Mouse (Mus musculus) CH12.LX (cell line): ENCODE measurements around the gene Hist1h2ae. TPM values are rescaled to one million over a fixed set of nuclear protein-coding genes. Genes with fewer than 3 reads are reported as not detected.

Experiments
- DNase-seq: peaks from one replicate; pipeline ENCODE4 v3.0.0-alpha.2; 2013; ENCODE audit errors: extremely low read depth
- H3K27ac ChIP-seq: 2 replicates; pipeline ENCODE4 v1.5.1; 2012; ENCODE audit warnings: low read depth, mild to moderate bottlenecking, control low read depth, moderate library complexity; ENCODE audit not compliant: insufficient read depth
- H3K27me3 ChIP-seq: replicated peaks from 2 replicates; pipeline ENCODE3; 2012; ENCODE audit warnings: inconsistent platforms
- H3K36me3 ChIP-seq, 2 experiments: replicated peaks in 1 of 2; 2 replicates each; pipeline versions ENCODE3 to v1.6.1; 2012; ENCODE audit warnings: inconsistent platforms in 1 of 2, low read length in 1 of 2, mild to moderate bottlenecking in 1 of 2, mixed read lengths in 1 of 2, moderate library complexity in 1 of 2; ENCODE audit not compliant: control insufficient read depth in 1 of 2, insufficient read depth in 1 of 2
- H3K4me1 ChIP-seq, 2 experiments: 2 replicates each; pipeline ENCODE4 v1.6.1; 2012; ENCODE audit warnings: inconsistent platforms in 1 of 2, moderate library complexity in 1 of 2; ENCODE audit not compliant: insufficient read depth in 2 of 2, control insufficient read depth in 1 of 2
- H3K4me2 ChIP-seq: 2 replicates; pipeline ENCODE4 v1.6.1; 2012; ENCODE audit warnings: low read depth, mild to moderate bottlenecking, control low read depth; ENCODE audit not compliant: poor library complexity, insufficient read depth, severe bottlenecking
- H3K4me3 ChIP-seq, 3 experiments: fragments of 150-350 bp in 1 of 3; sonication (generic) in 1 of 3; replicated peaks in 1 of 3; 2 replicates each; pipeline versions ENCODE3 to v1.5.1; 2011 to 2012; ENCODE audit warnings: low read depth in 2 of 3, low read length in 2 of 3, mild to moderate bottlenecking in 2 of 3, moderate library complexity in 2 of 3, control low read depth in 1 of 3, improper control_type of control experiment in 1 of 3, inconsistent platforms in 1 of 3, mixed read lengths in 1 of 3; ENCODE audit not compliant: poor library complexity in 1 of 3
- H3K79me2 ChIP-seq: replicated peaks from 2 replicates; pipeline ENCODE4 v1.6.1; 2012; ENCODE audit warnings: mild to moderate bottlenecking, moderate library complexity; ENCODE audit not compliant: control insufficient read depth, poor library complexity, insufficient read depth, severe bottlenecking; ENCODE audit errors: extremely low read depth
- H3K9ac ChIP-seq: 2 replicates; pipeline ENCODE4 v1.6.1; 2012; ENCODE audit warnings: low read depth, mild to moderate bottlenecking, control low read depth, moderate library complexity; ENCODE audit not compliant: insufficient read depth
- H3K9me3 ChIP-seq: replicated peaks from 2 replicates; pipeline ENCODE3; 2012; ENCODE audit warnings: low read length, inconsistent platforms, mixed read lengths
- BHLHE40 ChIP-seq: IDR thresholded peaks from 2 replicates; pipeline ENCODE4 v1.6.1; 2011; ENCODE audit warnings: mild to moderate bottlenecking, low read depth, low read length, improper control_type of control experiment
- CHD1 ChIP-seq: IDR thresholded peaks from 2 replicates; pipeline ENCODE4 v1.6.1; 2012; ENCODE audit warnings: low read depth, low read length, improper control_type of control experiment, inconsistent platforms
- CHD2 ChIP-seq: IDR thresholded peaks from 2 replicates; pipeline ENCODE4 v1.6.1; 2011; ENCODE audit warnings: low read length, improper control_type of control experiment
- CTCF ChIP-seq, 2 experiments: IDR thresholded peaks in 1 of 2; conservative IDR thresholded peaks in 1 of 2; 2 replicates each; pipeline ENCODE4 v1.5.1; 2011 to 2012; ENCODE audit warnings: low read depth in 2 of 2, low read length in 2 of 2, improper control_type of control experiment in 1 of 2, inconsistent platforms in 1 of 2, mild to moderate bottlenecking in 1 of 2, moderate library complexity in 1 of 2
- E2F4 ChIP-seq: IDR thresholded peaks from 2 replicates; pipeline ENCODE4 v1.6.1; 2011; ENCODE audit warnings: low read depth, low read length, improper control_type of control experiment; ENCODE audit not compliant: insufficient replicate concordance
- ELF1 ChIP-seq: IDR thresholded peaks from 2 replicates; pipeline ENCODE4 v1.6.1; 2014; ENCODE audit warnings: low read depth, mild to moderate bottlenecking, inconsistent platforms, low read length, improper control_type of control experiment
- EP300 ChIP-seq: IDR thresholded peaks from 2 replicates; pipeline ENCODE4 v1.6.1; 2011; ENCODE audit warnings: low read length, improper control_type of control experiment
- ETS1 ChIP-seq: conservative IDR thresholded peaks from 2 replicates; pipeline ENCODE4 v1.6.1; 2012; ENCODE audit warnings: low read depth, mild to moderate bottlenecking, inconsistent platforms, low read length, improper control_type of control experiment, moderate library complexity
- GABPA ChIP-seq: IDR thresholded peaks from 2 replicates; pipeline ENCODE4 v1.6.1; 2012; ENCODE audit warnings: low read depth, low read length, improper control_type of control experiment, inconsistent platforms; ENCODE audit not compliant: insufficient replicate concordance
- HCFC1 ChIP-seq: IDR thresholded peaks from 2 replicates; pipeline ENCODE4 v1.6.1; 2012; ENCODE audit warnings: low read depth, mild to moderate bottlenecking, inconsistent platforms, low read length, improper control_type of control experiment
- IRF4 ChIP-seq: IDR thresholded peaks from 2 replicates; pipeline ENCODE4 v1.6.1; 2014; ENCODE audit warnings: low read depth, mild to moderate bottlenecking, inconsistent platforms, low read length, improper control_type of control experiment
- JUN ChIP-seq: IDR thresholded peaks from 2 replicates; pipeline ENCODE4 v1.6.1; 2011; ENCODE audit warnings: low read depth, mild to moderate bottlenecking, low read length, improper control_type of control experiment, moderate library complexity; ENCODE audit not compliant: insufficient read depth
- JUND ChIP-seq: conservative IDR thresholded peaks from 2 replicates; pipeline ENCODE4 v1.6.1; 2011; ENCODE audit warnings: low read depth, low read length, improper control_type of control experiment
- KAT2A ChIP-seq: IDR thresholded peaks from 2 replicates; pipeline ENCODE4 v1.6.1; 2012; ENCODE audit warnings: low read length, improper control_type of control experiment, inconsistent platforms; ENCODE audit not compliant: insufficient replicate concordance
- MAFK ChIP-seq: IDR thresholded peaks from 2 replicates; pipeline ENCODE4 v1.6.1; 2011; ENCODE audit warnings: low read length, improper control_type of control experiment; ENCODE audit not compliant: insufficient replicate concordance
- MAX ChIP-seq: IDR thresholded peaks from 2 replicates; pipeline ENCODE4 v1.6.1; 2011; ENCODE audit warnings: low read length, improper control_type of control experiment
- MAZ ChIP-seq: IDR thresholded peaks from 2 replicates; pipeline ENCODE4 v1.6.1; 2012; ENCODE audit warnings: low read depth, mild to moderate bottlenecking, inconsistent platforms, low read length, improper control_type of control experiment, moderate library complexity
- MEF2A ChIP-seq: IDR thresholded peaks from 2 replicates; pipeline ENCODE4 v1.6.1; 2014; ENCODE audit warnings: low read depth, mild to moderate bottlenecking, inconsistent platforms, low read length, improper control_type of control experiment, borderline replicate concordance
- MXI1 ChIP-seq: IDR thresholded peaks from 2 replicates; pipeline ENCODE4 v1.6.1; 2011; ENCODE audit warnings: mild to moderate bottlenecking, low read depth, low read length, improper control_type of control experiment
- MYC ChIP-seq: IDR thresholded peaks from 2 replicates; pipeline ENCODE4 v1.6.1; 2011; ENCODE audit warnings: low read depth, mild to moderate bottlenecking, improper control_type of control experiment, low read length
- NELFE ChIP-seq: IDR thresholded peaks from 2 replicates; pipeline ENCODE4 v1.6.1; 2011; ENCODE audit warnings: low read depth, low read length, improper control_type of control experiment
- NRF1 ChIP-seq: IDR thresholded peaks from 2 replicates; pipeline ENCODE4 v1.6.1; 2014; ENCODE audit warnings: low read depth, mild to moderate bottlenecking, inconsistent platforms, low read length, improper control_type of control experiment, moderate library complexity
- PAX5 ChIP-seq: IDR thresholded peaks from 2 replicates; pipeline ENCODE4 v1.6.1; 2012; ENCODE audit warnings: low read length, inconsistent platforms, mixed read lengths
- POLR2A ChIP-seq: IDR thresholded peaks from 2 replicates; pipeline ENCODE4 v1.6.1; 2011; ENCODE audit warnings: low read depth, mild to moderate bottlenecking, improper control_type of control experiment, low read length
- POLR2AphosphoS2 ChIP-seq: IDR thresholded peaks from 2 replicates; pipeline ENCODE4 v1.6.1; 2011; ENCODE audit warnings: low read depth, low read length, improper control_type of control experiment
- RAD21 ChIP-seq: IDR thresholded peaks from 2 replicates; pipeline ENCODE4 v1.6.1; 2011; ENCODE audit warnings: low read depth, mild to moderate bottlenecking, low read length, improper control_type of control experiment, moderate library complexity
- RCOR1 ChIP-seq: conservative IDR thresholded peaks from 2 replicates; pipeline ENCODE4 v1.6.1; 2012; ENCODE audit warnings: low read depth, mild to moderate bottlenecking, inconsistent platforms, low read length, improper control_type of control experiment
- SIN3A ChIP-seq: IDR thresholded peaks from 2 replicates; pipeline ENCODE4 v1.6.1; 2012; ENCODE audit warnings: low read length, improper control_type of control experiment, inconsistent platforms
- SMC3 ChIP-seq: IDR thresholded peaks from 2 replicates; pipeline ENCODE4 v1.6.1; 2011; ENCODE audit warnings: low read depth, low read length, improper control_type of control experiment
- TBP ChIP-seq: conservative IDR thresholded peaks from 2 replicates; pipeline ENCODE4 v1.6.1; 2011; ENCODE audit warnings: low read depth, low read length, improper control_type of control experiment
- TCF12 ChIP-seq: IDR thresholded peaks from 2 replicates; pipeline ENCODE4 v1.6.1; 2014; ENCODE audit warnings: low read depth, mild to moderate bottlenecking, inconsistent platforms, low read length, improper control_type of control experiment
- UBTF ChIP-seq: IDR thresholded peaks from 2 replicates; pipeline ENCODE4 v1.6.1; 2012; ENCODE audit warnings: low read depth, mild to moderate bottlenecking, inconsistent platforms, low read length, improper control_type of control experiment, moderate library complexity
- USF1 ChIP-seq: IDR thresholded peaks from 2 replicates; pipeline ENCODE4 v1.6.1; 2014; ENCODE audit warnings: low read depth, mild to moderate bottlenecking, inconsistent platforms, low read length, improper control_type of control experiment
- USF2 ChIP-seq: conservative IDR thresholded peaks from 2 replicates; pipeline ENCODE4 v1.6.1; 2011; ENCODE audit warnings: low read depth, low read length, improper control_type of control experiment
- ZC3H11A ChIP-seq: IDR thresholded peaks from 2 replicates; pipeline ENCODE4 v1.6.1; 2012; ENCODE audit warnings: low read depth, mild to moderate bottlenecking, inconsistent platforms, low read length, improper control_type of control experiment
- ZKSCAN1 ChIP-seq: IDR thresholded peaks from 2 replicates; pipeline ENCODE4 v1.6.1; 2012; ENCODE audit warnings: low read depth, inconsistent platforms, low read length, improper control_type of control experiment, borderline replicate concordance
- ZMIZ1 ChIP-seq: IDR thresholded peaks from 2 replicates; pipeline ENCODE4 v1.6.1; 2012; ENCODE audit warnings: low read depth, mild to moderate bottlenecking, inconsistent platforms, low read length, improper control_type of control experiment
- ZNF384 ChIP-seq: IDR thresholded peaks from 2 replicates; pipeline ENCODE4 v1.6.1; 2012; ENCODE audit warnings: low read depth, low read length, improper control_type of control experiment, inconsistent platforms
- dilution Hi-C: fragments of 300-500 bp; cut with MboI; formaldehyde crosslinking; loops from 2 replicates; pipeline ENCODE4 v1.14.3; 2020; ENCODE audit warnings: low sequenced_read_pairs; ENCODE audit not compliant: extremely low pct_unique_long_range_greater_than_20kb, extremely low pct_ligation_motif_present
- in situ Hi-C: fragments of 300-500 bp; cut with MboI; formaldehyde crosslinking; loops from 3 replicates; pipeline ENCODE4 v1.14.3; 2019; ENCODE audit warnings: low sequenced_read_pairs, low pct_ligation_motif_present, low pct_unique_long_range_greater_than_20kb, mixed read lengths
- polyA plus RNA-seq: library from polyadenylated mRNA; unstranded; fragments of >175 nt; gene quantifications from 2 replicates; pipeline ENCODE4 v1.2.1, GENCODE M21; 2012; ENCODE audit warnings: low read depth; ENCODE audit not compliant: insufficient read length
- total RNA-seq, 2 experiments: library from RNA; depleted of rRNA; stranded (reverse); fragments of 300-350 nt in 1 of 2; fragments of >200 nt in 1 of 2; gene quantifications; 2 replicates each; pipeline ENCODE4 v1.2.3; 2012 to 2014

The Hist1h2ae gene
- total and polyA plus RNA-seq, 3 experiments: 3.5 to 648 (median 16.3) TPM

- H3K27ac ChIP-seq: no peak overlapping the region
- dilution Hi-C loops: no loop called here
- peak; percentile 90 for DNase-seq
- H3K4me2 ChIP-seq: peak overlapping the region; percentile 96
- H3K36me3 ChIP-seq: no peaks in the 10 kb centered on the region
- no peak for TF ChIP-seq PAX5
- 0 out of 2 replicates have a peak, but pooled peaks have one; percentile 33 for TF ChIP-seq MYC
- TF ChIP-seq RAD21: peak; percentile 86
- TF ChIP-seq MXI1: 0 out of 2 replicates have a peak, but pooled peaks have one; percentile 54
- TF ChIP-seq JUND: 0 out of 2 replicates have a peak, but pooled peaks have one; percentile 25
- TF ChIP-seq USF1: no peak
- no peak for TF ChIP-seq KAT2A
- no peak for TF ChIP-seq POLR2A
- TF ChIP-seq POLR2AphosphoS2: no peak
- no peak for TF ChIP-seq USF2
- 0 out of 2 replicates have a peak, but pooled peaks have one; percentile 32 for TF ChIP-seq TCF12
- no peak for TF ChIP-seq CHD1
- peak; percentile 74 for TF ChIP-seq BHLHE40
- no peak for TF ChIP-seq UBTF
- TF ChIP-seq ELF1: 0 out of 2 replicates have a peak, but pooled peaks have one; percentile 26
- no peak for TF ChIP-seq E2F4
- no peak for TF ChIP-seq NRF1
- TF ChIP-seq ZMIZ1: no peak
- TF ChIP-seq SIN3A: peak; percentile 78
- no peak for TF ChIP-seq ETS1
- TF ChIP-seq MAFK: 0 out of 2 replicates have a peak, but pooled peaks have one; percentile 12
- TF ChIP-seq MAZ: no peak
- no peak for TF ChIP-seq EP300
- TF ChIP-seq MAX: no peak
- no peak for TF ChIP-seq ZKSCAN1
- peak; percentile 84 to 94 for TF ChIP-seq CTCF (conservative IDR thresholded peaks at IDR 0.05 in 1 of 2, IDR thresholded peaks at IDR 0.05 in 1 of 2; ENCODE audit: low read depth in 2 of 2, low read length in 2 of 2)
- peak; percentile 90 for TF ChIP-seq SMC3
- no peak; the same call in 1 of the 2 replicates for TF ChIP-seq IRF4
- TF ChIP-seq ZC3H11A: peak; percentile 59; the same call in 1 of the 2 replicates
- no peak for TF ChIP-seq TBP
- peak; percentile 33; the same call in 1 of the 2 replicates for TF ChIP-seq MEF2A
- TF ChIP-seq HCFC1: 0 out of 2 replicates have a peak, but pooled peaks have one; percentile 29
- TF ChIP-seq ZNF384: peak; percentile 89
- TF ChIP-seq RCOR1: 0 out of 2 replicates have a peak, but pooled peaks have one; percentile 37
- no peak for TF ChIP-seq GABPA
- no peak for TF ChIP-seq CHD2
- peak; percentile 50; the same call in 1 of the 2 replicates for TF ChIP-seq NELFE
- no peak for TF ChIP-seq JUN
- TF ChIP-seq, all 38 proteins: peak for 17
- in situ Hi-C loops: loop anchor here (5.0 to 25.0 kb wide), 3 partner anchors 92 to 1587 kb away; partner anchors contain the start of genes Hist1h2ah, Hist1h2bk and Zfp184
- Histone ChIP-seq H3K9ac (no peak overlapping the region), H3K79me2 (no peaks in the 10 kb centered on the region), H3K4me3 (no peak overlapping the region), H3K27me3 (no peaks in the 10 kb centered on the region), H3K4me1 (peaks cover 5 to 56% of the 10 kb centered on the region in 2 experiments; a peak in 3 of 4 replicates), H3K9me3 (no peaks in the 10 kb centered on the region)
These were observed 46.4 kb downstream of the Hist1h2ae start for GRCm38 (mm10) chr13:23524654-23525053.
